Mouse (Mus musculus) testis, postnatal 14 days (tissue): ENCODE measurements around the gene Oprm1.

Source experiments
- DNase-seq: peaks from one replicate; pipeline ENCODE4 v3.0.0; 2021; ENCODE audit warnings: low spot score

The Oprm1 gene

GRCm38 (mm10) chr10:6895796-6896195 is 137.5 kb downstream of the Oprm1 start:
- DNase-seq, result no peak

- no peak for DNase-seq
Observed at GRCm38 (mm10) chr10:6896659-6897303, 138.5 kb downstream of the Oprm1 start.

GRCm38 (mm10) chr10:6900126-6900525 is 141.8 kb downstream of the Oprm1 start:
- DNase-seq, result no peak

- no peak for DNase-seq
Observed at GRCm38 (mm10) chr10:6901819-6902393, 143.6 kb downstream of the Oprm1 start.

GRCm38 (mm10) chr10:6909763-6910162 is 151.5 kb downstream of the Oprm1 start:
- DNase-seq, result no peak

GRCm38 (mm10) chr10:6915991-6916390 is 157.7 kb downstream of the Oprm1 start:
- no peak for DNase-seq

GRCm38 (mm10) chr10:6916545-6917257 is 158.4 kb downstream of the Oprm1 start:
- DNase-seq, result no peak

GRCm38 (mm10) chr10:6926724-6927123 is 168.4 kb downstream of the Oprm1 start:
- DNase-seq, result no peak

- no peak for DNase-seq
Observed at GRCm38 (mm10) chr10:6927600-6928223, 169.4 kb downstream of the Oprm1 start.

GRCm38 (mm10) chr10:6928905-6929304 is 170.6 kb downstream of the Oprm1 start:
- DNase-seq, result no peak

GRCm38 (mm10) chr10:6930398-6930797 is 172.1 kb downstream of the Oprm1 start:
- no peak for DNase-seq

GRCm38 (mm10) chr10:6930889-6931288 is 172.6 kb downstream of the Oprm1 start:
- DNase-seq, result no peak

GRCm38 (mm10) chr10:6934776-6935175 is 176.5 kb downstream of the Oprm1 start:
- no peak for DNase-seq

GRCm38 (mm10) chr10:6936671-6937425 is 178.5 kb downstream of the Oprm1 start:
- DNase-seq, result no peak

- no peak for DNase-seq
Observed at GRCm38 (mm10) chr10:6953115-6953514, 194.8 kb downstream of the Oprm1 start.

- DNase-seq, result no peak
Observed at GRCm38 (mm10) chr10:6954533-6954932, 196.2 kb downstream of the Oprm1 start.

- DNase-seq, result no peak
Observed at GRCm38 (mm10) chr10:6956357-6956756, 198.1 kb downstream of the Oprm1 start.

GRCm38 (mm10) chr10:6958791-6959190 is 200.5 kb downstream of the Oprm1 start:
- no peak for DNase-seq

GRCm38 (mm10) chr10:6967588-6968242 is 209.4 kb downstream of the Oprm1 start:
- no peak for DNase-seq

- no peak for DNase-seq
Observed at GRCm38 (mm10) chr10:6968334-6968733, 210.0 kb downstream of the Oprm1 start.

GRCm38 (mm10) chr10:6977843-6978242 is 219.5 kb downstream of the Oprm1 start:
- no peak for DNase-seq

- DNase-seq, result no peak
Observed at GRCm38 (mm10) chr10:6978733-6979132, 220.4 kb downstream of the Oprm1 start.
